9 mouse cellular contexts compared by ENCODE assay signal in genomic region chr15:59783782-59784555, GRCm38 (mm10).
DNase-seq lines count a peak whose midpoint lies in the region; ATAC-seq lines count a peak whose summit lies in the region.
"Had no signal": no experiment of that assay in that cellular context is flagged by ENCODE, and none has a peak within 500 bp of the region (broad histone marks: within the 10 kb centered on the region; RNA-seq: fewer than 3 reads in every experiment).

No protein-coding gene starts in this region.

- ATAC-seq in heart, embryonic 12.5 days (ENCODE audit: insufficient number of reproducible peaks, low FRiP score), result no peak
- peak; percentile 59; the same call in 1 of the 2 replicates for ATAC-seq in kidney, embryonic 16.5 days (ENCODE audit: low FRiP score, low TSS enrichment)
- ATAC-seq in stomach, embryonic 15.5 days (ENCODE audit: insufficient read depth, low FRiP score, low read depth), result no peak

- no peaks in the 10 kb centered on the region for H3K27me3 ChIP-seq in heart, embryonic 12.5 days (replicated peaks)
- no peaks in the 10 kb centered on the region for H3K27me3 ChIP-seq in kidney, embryonic 16.5 days (ENCODE audit: insufficient read depth, low read length)
- no peaks in the 10 kb centered on the region for H3K27me3 ChIP-seq in stomach, embryonic 15.5 days (replicated peaks)

- H3K27ac ChIP-seq in heart, embryonic 12.5 days (ENCODE audit: poor library complexity, severe bottlenecking), result no peak overlapping the region
- 0 out of 2 replicates have a peak overlapping the region, but pooled peaks have one; percentile 29 for H3K27ac ChIP-seq in kidney, embryonic 16.5 days (ENCODE audit: low read length)
- peak overlapping the region; percentile 51; the same call in 1 of the 2 replicates for H3K27ac ChIP-seq in stomach, embryonic 15.5 days

- H3K4me1 ChIP-seq in heart, embryonic 12.5 days (replicated peaks), result peaks cover 20% of the 10 kb centered on the region
- H3K4me1 ChIP-seq in kidney, embryonic 16.5 days (ENCODE audit: insufficient read depth, low read length), result peaks cover 22% of the 10 kb centered on the region
- H3K4me1 ChIP-seq in stomach, embryonic 15.5 days, result peaks cover 8% of the 10 kb centered on the region

- 0 out of 2 replicates have a peak, but pooled peaks cover 7% of the 10 kb centered on the region for H3K9me3 ChIP-seq in heart, embryonic 12.5 days (replicated peaks)
- H3K9me3 ChIP-seq in kidney, embryonic 16.5 days (ENCODE audit: low read length), result peaks cover 7% of the 10 kb centered on the region
- no peaks in the 10 kb centered on the region for H3K9me3 ChIP-seq in stomach, embryonic 15.5 days

- H3K9ac ChIP-seq in heart, embryonic 12.5 days, result no peak overlapping the region
- H3K9ac ChIP-seq in kidney, embryonic 16.5 days (replicated peaks; ENCODE audit: low read length), result peak overlapping the region; percentile 3
- no peak overlapping the region for H3K9ac ChIP-seq in stomach, embryonic 15.5 days

- peak; percentile 15 for DNase-seq in ZHBTc4 (ENCODE audit: low read depth, low spot score)
- DNase-seq in embryo, embryonic 10.5 days (ENCODE audit: low spot score), result peak; percentile 41
- peak; percentile 87 for DNase-seq in lung, postnatal 25 days (ENCODE audit: low spot score)
- no peak for DNase-seq in thymus, postnatal 25 days
- DNase-seq in ovary, postnatal 10 days (ENCODE audit: low spot score), result no peak

- 0 out of 2 replicates have a peak overlapping the region, but pooled peaks have one; percentile 13 for H3K4me3 ChIP-seq in heart, embryonic 12.5 days
- H3K4me3 ChIP-seq in kidney, embryonic 16.5 days (ENCODE audit: low read length), result 0 out of 2 replicates have a peak overlapping the region, but pooled peaks have one; percentile 3
- H3K4me3 ChIP-seq in stomach, embryonic 15.5 days (replicated peaks), result no peak overlapping the region
- H3K4me3 ChIP-seq: erythroblast, embryonic 14.5 days had no signal

- peak overlapping the region; percentile 56 for H3K4me2 ChIP-seq in heart, embryonic 12.5 days
- H3K4me2 ChIP-seq in kidney, embryonic 16.5 days (replicated peaks; ENCODE audit: low read depth, low read length), result peak overlapping the region; percentile 42
- H3K4me2 ChIP-seq in stomach, embryonic 15.5 days, result peak overlapping the region; percentile 29

- WGBS in heart, embryonic 12.5 days, result 9% methylated on average over 22 of the region's 22 CpGs
- WGBS in kidney, embryonic 16.5 days, result 12% methylated on average over 22 of the region's 22 CpGs
- WGBS in stomach, embryonic 15.5 days, result 13% methylated on average over 22 of the region's 22 CpGs

- H3K36me3 ChIP-seq in heart, embryonic 12.5 days, result no peaks in the 10 kb centered on the region
- H3K36me3 ChIP-seq in kidney, embryonic 16.5 days (ENCODE audit: insufficient read depth, low read length), result no peaks in the 10 kb centered on the region
- H3K36me3 ChIP-seq in stomach, embryonic 15.5 days, result no peaks in the 10 kb centered on the region

Comparison
In these comparisons a context has a peak if more than half of its experiments do, and no peak if none do; other contexts are left out.
1. DNase-seq: peak in ZHBTc4 (single experiment), embryo, embryonic 10.5 days (single experiment) and lung, postnatal 25 days (single experiment); none in thymus, postnatal 25 days (single experiment) and ovary, postnatal 10 days (single experiment).
2. Peak in every context shown above with its lines, with median percentiles within 50 percentile points of each other: H3K4me2 ChIP-seq.